Mouse (Mus musculus) midbrain, embryonic 12.5 days (tissue): ENCODE measurements at regions not wholly inside any gene's neighbourhood (a gene's known extent, or its start where the extent isn't known, plus 50 kb on each side); places are given as distances from the start of the nearest gene placed in this dataset.
"Not testable (repeated sequence)": the region's sequence is repeated elsewhere in the genome, so short reads cannot be mapped to it uniquely, and the experiment has no call there.

Source experiments
- ATAC-seq: fragments of 200-750 bp; cut with Nextera tagmentation; 2 replicates; pipeline ENCODE4 v1.8.0; 2017; ENCODE audit warnings: low read depth, moderate TSS enrichment, moderate library complexity; ENCODE audit not compliant: low FRiP score
- H3K27ac ChIP-seq: fragments of 300-500 bp; sonication (generic); replicated peaks from 2 replicates; pipeline ENCODE4 v1.5.1; 2016; ENCODE audit warnings: mild to moderate bottlenecking
- H3K27me3 ChIP-seq: fragments of 300-500 bp; sonication (generic); 2 replicates; pipeline ENCODE4 v1.6.1; 2016; ENCODE audit warnings: mild to moderate bottlenecking
- H3K36me3 ChIP-seq: fragments of 300-500 bp; sonication (generic); 2 replicates; pipeline ENCODE4 v1.6.1; 2016
- H3K4me1 ChIP-seq: fragments of 300-500 bp; sonication (generic); 2 replicates; pipeline ENCODE4 v1.6.1; 2016
- H3K4me2 ChIP-seq: fragments of 300-500 bp; sonication (generic); replicated peaks from 2 replicates; pipeline ENCODE4 v1.6.1; 2016; ENCODE audit warnings: mild to moderate bottlenecking, moderate library complexity
- H3K4me3 ChIP-seq: fragments of 300-500 bp; sonication (generic); 2 replicates; pipeline ENCODE4 v1.5.1; 2016; ENCODE audit warnings: mild to moderate bottlenecking
- H3K9ac ChIP-seq: fragments of 300-500 bp; sonication (generic); replicated peaks from 2 replicates; pipeline ENCODE4 v1.6.1; 2016; ENCODE audit warnings: mild to moderate bottlenecking, moderate library complexity
- H3K9me3 ChIP-seq: fragments of 300-500 bp; sonication (generic); 2 replicates; pipeline ENCODE4 v1.6.1; 2016; ENCODE audit warnings: mild to moderate bottlenecking
- WGBS: fragments of 180-500 bp; shearing (Covaris S2); methylation state at CpG from one replicate; pipeline ENCODE4 v1.1.7; 2016; 5-methylcytosine and 5-hydroxymethylcytosine counted together

GRCm38 (mm10) chr13:82562576-82562975 is 779.7 kb downstream of the Cetn3 start:
- Histone ChIP-seq H3K27me3 (no peaks in the 10 kb centered on the region), H3K4me2 (no peak overlapping the region), H3K27ac (no peak overlapping the region), H3K4me1 (no peaks in the 10 kb centered on the region), H3K36me3 (no peaks in the 10 kb centered on the region), H3K4me3 (no peak overlapping the region), H3K9me3 (no peaks in the 10 kb centered on the region), H3K9ac (no peak overlapping the region)
- WGBS, result 91% methylated on average over 4 of the region's 4 CpGs
- no peak for ATAC-seq

- Histone ChIP-seq H3K9me3 (no peaks in the 10 kb centered on the region), H3K4me1 (no peaks in the 10 kb centered on the region), H3K4me2 (no peak overlapping the region), H3K27ac (no peak overlapping the region), H3K9ac (no peak overlapping the region), H3K4me3 (no peak overlapping the region), H3K27me3 (no peaks in the 10 kb centered on the region), H3K36me3 (no peaks in the 10 kb centered on the region)
- 100% methylated on average over 1 of the region's 1 CpGs for WGBS
- ATAC-seq, result no peak
Observed at GRCm38 (mm10) chr13:82570925-82571324, 788.0 kb downstream of the Cetn3 start.

- no peak for ATAC-seq
- 87% methylated on average over 4 of the region's 4 CpGs for WGBS
- Histone ChIP-seq H3K9me3 (no peaks in the 10 kb centered on the region), H3K27ac (no peak overlapping the region), H3K9ac (no peak overlapping the region), H3K4me3 (no peak overlapping the region), H3K4me2 (no peak overlapping the region), H3K36me3 (no peaks in the 10 kb centered on the region), H3K27me3 (no peaks in the 10 kb centered on the region), H3K4me1 (no peaks in the 10 kb centered on the region)
Observed at GRCm38 (mm10) chr13:82577937-82578336, 795.1 kb downstream of the Cetn3 start.

GRCm38 (mm10) chr13:82586335-82586734 is 803.5 kb downstream of the Cetn3 start:
- no peak overlapping the region for H3K4me2 ChIP-seq
- WGBS, result 72% methylated on average over 1 of the region's 1 CpGs
- H3K4me1 ChIP-seq, result no peaks in the 10 kb centered on the region
- H3K9me3 ChIP-seq, result no peaks in the 10 kb centered on the region
- no peaks in the 10 kb centered on the region for H3K36me3 ChIP-seq
- H3K27me3 ChIP-seq, result no peaks in the 10 kb centered on the region
- H3K9ac ChIP-seq, result no peak overlapping the region
- H3K27ac ChIP-seq, result no peak overlapping the region
- no peak overlapping the region for H3K4me3 ChIP-seq
- no peak for ATAC-seq

- Histone ChIP-seq H3K9me3 (no peaks in the 10 kb centered on the region), H3K27me3 (no peaks in the 10 kb centered on the region), H3K4me3 (no peak overlapping the region), H3K4me1 (no peaks in the 10 kb centered on the region), H3K4me2 (no peak overlapping the region), H3K9ac (no peak overlapping the region), H3K36me3 (no peaks in the 10 kb centered on the region), H3K27ac (no peak overlapping the region)
- 85% methylated on average over 8 of the region's 8 CpGs for WGBS
- ATAC-seq, result no peak
Observed at GRCm38 (mm10) chr13:82593831-82594230, 811.0 kb downstream of the Cetn3 start.

- H3K4me1 ChIP-seq, result no peaks in the 10 kb centered on the region
- H3K4me2 ChIP-seq, result no peak overlapping the region
- H3K27me3 ChIP-seq, result no peaks in the 10 kb centered on the region
- no peaks in the 10 kb centered on the region for H3K9me3 ChIP-seq
- no peak for ATAC-seq
- H3K36me3 ChIP-seq, result no peaks in the 10 kb centered on the region
- H3K27ac ChIP-seq, result no peak overlapping the region
- H3K9ac ChIP-seq, result no peak overlapping the region
- H3K4me3 ChIP-seq, result no peak overlapping the region
Observed at GRCm38 (mm10) chr13:82595566-82595965, 812.7 kb downstream of the Cetn3 start.

- H3K9ac ChIP-seq, H3K9me3 ChIP-seq, H3K4me2 ChIP-seq, H3K27ac ChIP-seq, H3K27me3 ChIP-seq, H3K36me3 ChIP-seq, H3K4me3 ChIP-seq, ATAC-seq, H3K4me1 ChIP-seq: not testable (repeated sequence)
- WGBS, result 68% methylated on average over 3 of the region's 3 CpGs
Observed at GRCm38 (mm10) chr13:82605868-82606267, 823.0 kb downstream of the Cetn3 start.

GRCm38 (mm10) chr13:82619005-82619653 is 836.3 kb downstream of the Cetn3 start:
- no peak for ATAC-seq
- H3K27ac ChIP-seq, result no peak overlapping the region
- WGBS, result 76% methylated on average over 4 of the region's 4 CpGs

GRCm38 (mm10) chr13:82620036-82620435 is 837.2 kb downstream of the Cetn3 start:
- Histone ChIP-seq H3K4me3 (no peak overlapping the region), H3K36me3 (no peaks in the 10 kb centered on the region), H3K9me3 (no peaks in the 10 kb centered on the region), H3K27ac (no peak overlapping the region), H3K27me3 (no peaks in the 10 kb centered on the region), H3K9ac (no peak overlapping the region), H3K4me1 (peaks cover 6% of the 10 kb centered on the region; the same call in 1 of the 2 replicates), H3K4me2 (no peak overlapping the region)
- peak; percentile 53; the same call in 1 of the 2 replicates for ATAC-seq
- WGBS, result 64% methylated on average over 3 of the region's 3 CpGs

More at GRCm38 (mm10) chr13:82619005-82619653, 836.3 kb downstream of the Cetn3 start:
- no peaks in the 10 kb centered on the region for H3K27me3 ChIP-seq
- H3K4me1 ChIP-seq, result peaks cover 6% of the 10 kb centered on the region; the same call in 1 of the 2 replicates
- H3K4me3 ChIP-seq, result no peak overlapping the region
- H3K36me3 ChIP-seq, result no peaks in the 10 kb centered on the region
- no peak overlapping the region for H3K4me2 ChIP-seq
- H3K9ac ChIP-seq, result no peak overlapping the region
- H3K9me3 ChIP-seq, result no peaks in the 10 kb centered on the region

GRCm38 (mm10) chr13:82620749-82621148 is 837.9 kb downstream of the Cetn3 start:
- H3K4me3 ChIP-seq, result no peak overlapping the region
- ATAC-seq, result peak; percentile 91
- H3K36me3 ChIP-seq, result no peaks in the 10 kb centered on the region
- H3K27ac ChIP-seq, result no peak overlapping the region
- 39% methylated on average over 1 of the region's 1 CpGs for WGBS
- no peaks in the 10 kb centered on the region for H3K9me3 ChIP-seq
- H3K9ac ChIP-seq, result no peak overlapping the region
- H3K27me3 ChIP-seq, result no peaks in the 10 kb centered on the region
- H3K4me1 ChIP-seq, result peaks cover 6% of the 10 kb centered on the region; the same call in 1 of the 2 replicates
- no peak overlapping the region for H3K4me2 ChIP-seq

GRCm38 (mm10) chr13:82628727-82629126 is 845.9 kb downstream of the Cetn3 start:
- H3K36me3 ChIP-seq, H3K27me3 ChIP-seq, ATAC-seq, H3K27ac ChIP-seq, H3K9ac ChIP-seq, H3K9me3 ChIP-seq, H3K4me2 ChIP-seq, H3K4me3 ChIP-seq, H3K4me1 ChIP-seq: not testable (repeated sequence)
